Mouse (Mus musculus) brown adipose tissue, adult 24 weeks (tissue): Measurements from ENCODE around the gene 4933427D14Rik. TPM values are rescaled to one million over a fixed set of nuclear protein-coding genes. Genes with fewer than 3 reads are reported as not detected.

ENCODE experiments used
- H3K27ac ChIP-seq: fragments of 200-500 bp; replicated peaks from 2 replicates; pipeline ENCODE4 v1.5.1; 2012; ENCODE audit warnings: low read depth, mild to moderate bottlenecking, low read length
- H3K4me1 ChIP-seq: fragments of 200-500 bp; 2 replicates; pipeline ENCODE4 v1.6.1; 2012; ENCODE audit warnings: low read length, mixed read lengths; ENCODE audit not compliant: control insufficient read depth, insufficient read depth, insufficient read length
- H3K4me3 ChIP-seq: fragments of 200-500 bp; 2 replicates; pipeline ENCODE4 v1.5.1; 2012; ENCODE audit warnings: low read depth, mild to moderate bottlenecking, low read length, moderate library complexity; ENCODE audit not compliant: insufficient read depth
- polyA plus RNA-seq: library from polyadenylated mRNA; stranded (reverse); fragments of >200 nt; gene quantifications from 2 replicates; pipeline ENCODE4 v1.2.4, GENCODE M21; 2012; ENCODE audit not compliant: missing spikeins, insufficient read depth, insufficient read length

Gene 4933427D14Rik
- polyA plus RNA-seq, 1 experiment = 2.2 TPM

DNA sequence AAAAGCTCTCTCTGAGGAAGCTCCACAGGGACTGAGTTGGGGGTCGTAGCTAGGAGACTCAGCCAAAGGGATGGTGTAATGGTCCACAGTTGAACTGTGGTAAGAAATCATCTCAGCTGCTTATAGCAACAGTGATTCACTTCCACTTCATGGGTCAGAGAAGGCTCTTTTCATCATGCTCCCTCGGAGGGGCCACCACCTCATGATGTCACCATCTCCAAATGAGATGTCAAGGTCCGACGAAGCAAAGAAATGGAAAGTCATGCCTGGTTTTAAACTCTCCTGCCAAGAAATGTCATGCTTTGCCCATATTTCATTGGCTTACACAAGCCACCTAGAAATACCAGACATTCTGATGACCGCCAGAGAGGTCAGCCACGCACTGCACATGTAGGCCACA is 86.9 kb downstream of the 4933427D14Rik start:
- Histone ChIP-seq H3K4me1 (no peaks in the 10 kb centered on the region), H3K4me3 (no peak overlapping the region), H3K27ac (no peak overlapping the region)

DNA sequence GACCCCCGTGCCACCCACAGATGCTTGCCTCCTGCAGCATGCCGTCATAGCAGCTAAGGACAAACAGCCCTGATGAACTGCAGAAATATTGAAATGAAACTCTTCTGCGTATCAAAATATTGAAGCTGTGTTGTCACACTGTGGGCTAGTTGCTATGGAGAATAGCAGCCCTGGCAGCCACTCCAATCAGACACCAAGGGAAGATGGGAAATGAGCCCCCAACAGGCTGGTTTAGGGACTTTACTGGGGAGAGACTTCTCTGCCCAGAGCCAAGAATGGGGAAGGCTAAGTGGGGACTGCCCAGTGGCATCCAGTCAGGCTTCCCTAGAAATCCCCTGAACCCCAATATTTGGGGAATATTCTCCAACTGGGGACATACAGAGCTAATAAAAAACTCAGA is 88.6 kb downstream of the 4933427D14Rik start:
- Histone ChIP-seq H3K27ac (no peak overlapping the region), H3K4me1 (no peaks in the 10 kb centered on the region), H3K4me3 (no peak overlapping the region)

DNA sequence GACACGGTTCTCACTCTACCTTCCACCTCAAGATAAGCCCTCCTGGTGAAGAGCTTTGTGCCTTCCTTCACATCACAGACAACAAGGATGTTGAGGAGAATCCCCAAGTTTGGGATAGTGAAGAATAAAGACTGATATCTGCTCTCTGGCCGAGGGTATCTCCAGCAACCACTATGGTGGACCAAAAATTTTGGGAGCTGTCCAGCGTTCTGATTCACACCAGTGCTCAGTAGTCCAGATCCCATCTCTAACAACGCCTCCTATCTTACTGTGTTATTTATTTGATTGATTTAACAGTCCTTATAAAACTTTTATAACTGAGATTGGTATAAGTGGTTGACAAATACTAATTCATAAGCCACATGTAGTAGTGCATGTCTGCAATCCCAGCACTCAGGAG is 94.0 kb downstream of the 4933427D14Rik start:
- H3K27ac ChIP-seq = no peak overlapping the region
- no peaks in the 10 kb centered on the region for H3K4me1 ChIP-seq
- H3K4me3 ChIP-seq = no peak overlapping the region

DNA sequence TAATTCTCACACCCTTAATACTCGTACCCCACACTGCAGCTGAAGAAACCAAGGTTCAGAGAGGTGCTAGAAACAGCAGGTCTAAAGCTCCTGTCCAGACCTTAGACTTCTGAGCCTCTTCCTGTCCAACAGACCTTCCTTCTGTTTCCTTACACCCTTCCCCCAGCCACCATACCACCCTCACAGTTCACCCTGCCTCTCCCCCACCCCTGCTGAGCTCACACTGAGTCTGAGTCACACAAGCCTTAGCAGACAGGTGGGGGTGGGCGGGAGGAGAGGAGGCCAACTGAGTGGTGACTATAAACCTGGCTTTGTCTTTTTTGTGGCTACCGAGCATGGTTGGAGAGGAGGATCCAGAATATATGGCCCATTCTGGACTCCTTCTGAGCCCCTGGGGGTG is 96.5 kb downstream of the 4933427D14Rik start:
- no peak overlapping the region for H3K27ac ChIP-seq
- no peaks in the 10 kb centered on the region for H3K4me1 ChIP-seq
- H3K4me3 ChIP-seq = no peak overlapping the region

DNA sequence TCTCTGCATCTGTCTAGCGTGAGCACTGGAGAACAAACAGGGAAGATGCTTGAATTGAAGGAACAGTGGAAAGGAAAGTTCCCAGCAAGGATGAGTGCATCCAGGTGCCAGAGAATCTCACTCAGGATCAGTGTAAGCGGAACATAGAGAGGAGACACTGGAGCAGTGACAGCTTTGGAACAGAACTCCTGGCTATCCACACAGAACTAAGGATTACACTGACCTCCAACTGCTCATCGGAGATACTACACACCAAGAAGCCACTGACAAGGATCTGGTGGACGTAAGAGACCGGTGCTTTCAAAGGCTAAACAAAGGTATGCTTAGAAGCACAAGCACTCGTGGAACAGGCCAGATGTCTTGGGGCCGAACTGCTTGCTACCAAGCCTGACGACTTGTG is 103.0 kb downstream of the 4933427D14Rik start:
- H3K4me3 ChIP-seq = no peak overlapping the region
- H3K4me1 ChIP-seq = no peaks in the 10 kb centered on the region
- H3K27ac ChIP-seq = no peak overlapping the region

Other genes starting within 250 kb of the 4933427D14Rik start
- not detected in 2 replicates for gene Aipl1, start 169.9 kb downstream of the 4933427D14Rik start, polyA plus RNA-seq
- not detected in 2 replicates for gene Pimreg, start 165.4 kb downstream of the 4933427D14Rik start, polyA plus RNA-seq
- 0.20 and 0.46 TPM in 2 replicates for gene Pitpnm3, start 71.7 kb downstream of the 4933427D14Rik start, polyA plus RNA-seq
- not detected in 2 replicates for gene Gm43951, start 619 bp downstream of the 4933427D14Rik start, polyA plus RNA-seq
- 114 and 144 TPM in 2 replicates for gene Txndc17, start 88 bp upstream of the 4933427D14Rik start, polyA plus RNA-seq
- gene Med31, start 8.1 kb upstream of the 4933427D14Rik start, polyA plus RNA-seq = 16.0 and 16.1 TPM in 2 replicates
- gene Slc13a5, start 59.8 kb upstream of the 4933427D14Rik start, polyA plus RNA-seq = not detected in 2 replicates
- 12.7 and 17.7 TPM in 2 replicates for gene Xaf1, start 94.2 kb upstream of the 4933427D14Rik start, polyA plus RNA-seq
- gene Fbxo39, start 107.0 kb upstream of the 4933427D14Rik start, polyA plus RNA-seq = not detected in 2 replicates
- not detected in 2 replicates for gene Tekt1, start 155.0 kb upstream of the 4933427D14Rik start, polyA plus RNA-seq
- 8.2 and 14.4 TPM in 2 replicates for gene Smtnl2, start 204.3 kb upstream of the 4933427D14Rik start, polyA plus RNA-seq
- gene Ggt6, start 228.1 kb upstream of the 4933427D14Rik start, polyA plus RNA-seq = 0.99 TPM in 1 of 2 replicates, not detected in the other
- gene Mybbp1a, start 233.9 kb upstream of the 4933427D14Rik start, polyA plus RNA-seq = 23.2 and 24.3 TPM in 2 replicates